In the genomic region with DNA sequence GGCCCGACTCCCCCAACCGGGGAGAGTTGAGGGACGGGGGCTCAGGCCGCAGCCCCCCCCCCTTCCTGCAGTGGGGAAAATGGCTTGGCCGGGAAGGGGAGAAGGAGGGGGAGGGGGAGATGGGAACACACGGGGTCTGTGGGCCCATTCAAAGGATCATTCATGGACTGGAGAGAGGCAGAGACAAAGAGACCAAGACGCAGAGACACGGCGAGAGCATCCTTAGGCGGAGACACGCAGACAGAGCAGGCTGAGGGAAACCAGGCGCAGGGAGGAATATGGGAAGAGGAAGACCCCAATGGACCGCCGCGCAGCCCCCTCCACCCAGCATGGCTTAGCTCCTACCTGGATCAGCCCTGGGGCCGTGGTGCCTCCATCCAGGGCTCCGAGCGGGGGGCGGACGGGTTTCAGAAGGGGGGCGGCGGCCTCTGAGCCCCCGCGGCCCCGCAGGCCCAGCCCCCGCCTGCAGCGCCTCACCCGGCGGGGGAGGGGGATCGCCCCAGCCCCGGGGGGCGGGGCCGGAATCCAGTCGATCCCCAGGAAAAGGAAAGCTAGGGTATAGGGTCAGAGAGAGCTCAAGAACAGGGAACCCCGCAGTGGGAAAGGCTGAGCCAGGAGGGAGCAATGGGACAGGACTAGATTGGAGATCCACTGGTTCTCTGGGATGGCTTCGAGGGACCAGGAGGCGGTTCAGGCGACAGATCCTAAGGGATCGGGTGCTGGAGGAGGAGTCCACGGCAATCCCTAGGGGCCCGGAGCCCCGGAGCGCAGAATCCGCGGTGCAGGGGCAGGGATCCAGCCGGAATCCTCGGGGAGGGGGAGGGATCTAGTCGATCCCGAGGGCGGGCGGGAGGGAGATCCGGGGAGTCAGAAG, we compare ENCODE assay signal across 8 mouse cellular contexts. TPM values are rescaled to one million over a fixed set of nuclear protein-coding genes. Genes with fewer than 3 reads are reported as not detected.
DNase-seq lines count a peak whose midpoint lies in the region; ATAC-seq lines count a peak whose summit lies in the region.

No protein-coding gene starts in this region.

- H3K4me1 ChIP-seq in hindbrain, embryonic 15.5 days (replicated peaks), result peaks cover 41% of the 10 kb centered on the region
- peaks cover 24% of the 10 kb centered on the region for H3K4me1 ChIP-seq in limb, embryonic 11.5 days (ENCODE audit: control insufficient read depth, insufficient read depth, low read length)

- no peaks in the 10 kb centered on the region for H3K9me3 ChIP-seq in hindbrain, embryonic 15.5 days
- no peaks in the 10 kb centered on the region for H3K9me3 ChIP-seq in limb, embryonic 11.5 days (ENCODE audit: control insufficient read depth, low read length)

- peak overlapping the region; percentile 97 for H3K27ac ChIP-seq in hindbrain, embryonic 15.5 days (replicated peaks)
- H3K27ac ChIP-seq in limb, embryonic 11.5 days (replicated peaks; ENCODE audit: low read depth, low read length), result peak overlapping the region; percentile 23

- H3K4me3 ChIP-seq in hindbrain, embryonic 15.5 days, result peak overlapping the region; percentile 91
- H3K4me3 ChIP-seq in limb, embryonic 11.5 days (ENCODE audit: low read depth, low read length), result peak overlapping the region; percentile 62

- H3K36me3 ChIP-seq in hindbrain, embryonic 15.5 days, result peaks cover 14% of the 10 kb centered on the region
- no peaks in the 10 kb centered on the region for H3K36me3 ChIP-seq in limb, embryonic 11.5 days (ENCODE audit: control insufficient read depth, insufficient read depth, low read length)

- peak; percentile 47 for DNase-seq in ovary, postnatal 36 days (ENCODE audit: low spot score)
- DNase-seq in ovary, adult 18-20 months (ENCODE audit: low spot score), result no peak
- DNase-seq in cerebellum, adult 11-12 months, result peak; percentile 79
- DNase-seq in frontal cortex, postnatal 25 days (ENCODE audit: low spot score in 2 of 2), result peak; percentile 25 to 32
- peak; percentile 62 for DNase-seq in limb, embryonic 11.5 days (ENCODE audit: low spot score)
- DNase-seq in naive thymus-derived CD4-positive, alpha-beta T cell, adult 2 months (ENCODE audit: low read depth), result peak; percentile 42
- DNase-seq in urinary bladder, adult 2 months (ENCODE audit: low spot score), result no peak

- H3K4me2 ChIP-seq in hindbrain, embryonic 15.5 days, result peak overlapping the region; percentile 96
- H3K4me2 ChIP-seq in limb, embryonic 11.5 days (ENCODE audit: low read depth, severe bottlenecking), result peak overlapping the region; percentile 85

- H3K9ac ChIP-seq in hindbrain, embryonic 15.5 days, result peak overlapping the region; percentile 97
- H3K9ac ChIP-seq in limb, embryonic 11.5 days (ENCODE audit: low read length), result peak overlapping the region; percentile 70

- WGBS in hindbrain, embryonic 15.5 days, result under 1% methylated on average over 47 of the region's 52 CpGs
- 0% methylated on average over 48 of the region's 52 CpGs for WGBS in limb, embryonic 11.5 days

- ATAC-seq in hindbrain, embryonic 15.5 days (ENCODE audit: low FRiP score, low read depth), result peak; percentile 9; the same call in 1 of the 2 replicates
- no peak for ATAC-seq in limb, embryonic 11.5 days (ENCODE audit: insufficient number of reproducible peaks, low FRiP score, low TSS enrichment, low read depth)

- no peaks in the 10 kb centered on the region for H3K27me3 ChIP-seq in hindbrain, embryonic 15.5 days
- H3K27me3 ChIP-seq in limb, embryonic 11.5 days (ENCODE audit: control insufficient read depth, insufficient read depth, low read length), result peaks cover 18% of the 10 kb centered on the region

RNA-seq across cellular contexts. Expression of a gene that starts 0.6 kb away (rescaled TPM):
- 20.9 and 21.0 TPM in 2 replicates for polyA plus RNA-seq in hindbrain, embryonic 15.5 days (2015; fragmentation: Nextera tagmentation; extraction: Ambion mirVana)
- polyA plus RNA-seq in limb, embryonic 11.5 days (2014; fragmentation: Nextera tagmentation; extraction: Ambion mirVana), result 5.8 and 6.2 TPM in 2 replicates
- 18.3 and 27.7 TPM in 2 replicates for polyA plus RNA-seq in urinary bladder, adult 2 months (2012; rRNA removed)

RNA-seq across cellular contexts. Expression of a gene that starts 1.4 kb away (rescaled TPM):
- 375 and 391 TPM in 2 replicates for polyA plus RNA-seq in hindbrain, embryonic 15.5 days (2015; fragmentation: Nextera tagmentation; extraction: Ambion mirVana)
- polyA plus RNA-seq in limb, embryonic 11.5 days (2014; fragmentation: Nextera tagmentation; extraction: Ambion mirVana), result 285 and 304 TPM in 2 replicates
- polyA plus RNA-seq in urinary bladder, adult 2 months (2012; rRNA removed), result 202 and 261 TPM in 2 replicates

RNA-seq across cellular contexts. Expression of a gene that starts 9.2 kb away (rescaled TPM):
- polyA plus RNA-seq in hindbrain, embryonic 15.5 days (2015; fragmentation: Nextera tagmentation; extraction: Ambion mirVana), result 46.0 and 47.5 TPM in 2 replicates
- 115 TPM in 2 replicates for polyA plus RNA-seq in limb, embryonic 11.5 days (2014; fragmentation: Nextera tagmentation; extraction: Ambion mirVana)
- 104 and 110 TPM in 2 replicates for polyA plus RNA-seq in urinary bladder, adult 2 months (2012; rRNA removed)

RNA-seq across cellular contexts. Expression of a gene that starts 15.0 kb away (rescaled TPM):
- polyA plus RNA-seq in hindbrain, embryonic 15.5 days (2015; fragmentation: Nextera tagmentation; extraction: Ambion mirVana), result 0.21 and 0.34 TPM in 2 replicates
- 0.15 and 0.18 TPM in 2 replicates for polyA plus RNA-seq in limb, embryonic 11.5 days (2014; fragmentation: Nextera tagmentation; extraction: Ambion mirVana)
- polyA plus RNA-seq in urinary bladder, adult 2 months (2012; rRNA removed), result 0.55 and 0.71 TPM in 2 replicates

RNA-seq across cellular contexts. Expression of a gene that starts 18.7 kb away (rescaled TPM):
- polyA plus RNA-seq in hindbrain, embryonic 15.5 days (2015; fragmentation: Nextera tagmentation; extraction: Ambion mirVana), result not detected in 2 replicates
- polyA plus RNA-seq in limb, embryonic 11.5 days (2014; fragmentation: Nextera tagmentation; extraction: Ambion mirVana), result not detected in 2 replicates
- polyA plus RNA-seq in urinary bladder, adult 2 months (2012; rRNA removed), result not detected in 2 replicates

Comparison
In these comparisons a context has a peak if more than half of its experiments do, and no peak if none do; other contexts are left out.
1. DNase-seq: peak in ovary, postnatal 36 days (single experiment), cerebellum, adult 11-12 months (single experiment), frontal cortex, postnatal 25 days (2 of 2), limb, embryonic 11.5 days (single experiment) and naive thymus-derived CD4-positive, alpha-beta T cell, adult 2 months (single experiment); none in ovary, adult 18-20 months (single experiment) and urinary bladder, adult 2 months (single experiment).